Comparison of ENCODE assay signal across 8 mouse cellular contexts in genomic region chr6:120491862-120492498, GRCm38 (mm10). TPM values are rescaled to one million over a fixed set of nuclear protein-coding genes. Genes with fewer than 3 reads are reported as not detected.
DNase-seq lines count a peak whose midpoint lies in the region; ATAC-seq and TF ChIP-seq lines count a peak whose summit lies in the region.

No protein-coding gene starts in this region.

- H3K4me3 ChIP-seq in kidney, embryonic 15.5 days (replicated peaks) = peak overlapping the region; percentile 62
- peak overlapping the region; percentile 70 for H3K4me3 ChIP-seq in forebrain, embryonic 11.5 days (ENCODE audit: low read depth, low read length)
- H3K4me3 ChIP-seq in limb, embryonic 14.5 days (replicated peaks; ENCODE audit: low read length) = peak overlapping the region; percentile 67
- peak overlapping the region; percentile 74 for H3K4me3 ChIP-seq in midbrain, postnatal 0 days (ENCODE audit: low read depth, low read length)

- H3K27ac ChIP-seq in kidney, embryonic 15.5 days = no peak overlapping the region
- H3K27ac ChIP-seq in forebrain, embryonic 11.5 days (ENCODE audit: low read depth, low read length) = no peak overlapping the region
- no peak overlapping the region for H3K27ac ChIP-seq in limb, embryonic 14.5 days (replicated peaks; ENCODE audit: low read depth, low read length)
- H3K27ac ChIP-seq in midbrain, postnatal 0 days (ENCODE audit: low read depth, low read length) = no peak overlapping the region; the same call in 1 of the 2 replicates

- peaks cover 27% of the 10 kb centered on the region for H3K4me1 ChIP-seq in kidney, embryonic 15.5 days
- peaks cover 15% of the 10 kb centered on the region; the same call in 1 of the 2 replicates for H3K4me1 ChIP-seq in forebrain, embryonic 11.5 days (replicated peaks; ENCODE audit: control insufficient read depth, insufficient read depth, low read length)
- H3K4me1 ChIP-seq in limb, embryonic 14.5 days (ENCODE audit: control insufficient read depth, insufficient read depth, low read length) = peaks cover 14% of the 10 kb centered on the region; the same call in 1 of the 2 replicates
- H3K4me1 ChIP-seq in midbrain, postnatal 0 days (ENCODE audit: insufficient read depth, low read length) = peaks cover 16% of the 10 kb centered on the region

- TF ChIP-seq CTCF in midbrain, postnatal 0 days (IDR thresholded peaks at IDR 0.05) = no peak

- no peak for ATAC-seq in kidney, embryonic 15.5 days (replicated peaks; ENCODE audit: low FRiP score)
- ATAC-seq in forebrain, embryonic 11.5 days (replicated peaks; ENCODE audit: low FRiP score) = no peak
- no peak for ATAC-seq in limb, embryonic 14.5 days (ENCODE audit: low FRiP score, low read depth)
- no peak for ATAC-seq in midbrain, postnatal 0 days (ENCODE audit: low FRiP score)

- TF ChIP-seq POLR2A in limb, embryonic 14.5 days (IDR thresholded peaks at IDR 0.05; ENCODE audit: borderline replicate concordance, extremely low read depth, insufficient read depth, insufficient read length) = no peak

- peaks cover 45% of the 10 kb centered on the region for H3K27me3 ChIP-seq in kidney, embryonic 15.5 days
- H3K27me3 ChIP-seq in forebrain, embryonic 11.5 days (ENCODE audit: control insufficient read depth, insufficient read depth, low read length) = peaks cover 26% of the 10 kb centered on the region
- peaks cover 34% of the 10 kb centered on the region for H3K27me3 ChIP-seq in limb, embryonic 14.5 days (ENCODE audit: control insufficient read depth, insufficient read depth, low read length)
- H3K27me3 ChIP-seq in midbrain, postnatal 0 days (ENCODE audit: insufficient read depth, low read length) = no peaks in the 10 kb centered on the region

- no peak overlapping the region for H3K9ac ChIP-seq in kidney, embryonic 15.5 days
- H3K9ac ChIP-seq in forebrain, embryonic 11.5 days (ENCODE audit: low read length) = no peak overlapping the region
- H3K9ac ChIP-seq in limb, embryonic 14.5 days (ENCODE audit: low read depth, low read length, severe bottlenecking) = no peak overlapping the region
- H3K9ac ChIP-seq in midbrain, postnatal 0 days (replicated peaks; ENCODE audit: low read length, poor library complexity, severe bottlenecking) = peak overlapping the region; percentile 81

- no peaks in the 10 kb centered on the region for H3K36me3 ChIP-seq in kidney, embryonic 15.5 days
- H3K36me3 ChIP-seq in forebrain, embryonic 11.5 days (ENCODE audit: control insufficient read depth, insufficient read depth, low read length) = no peaks in the 10 kb centered on the region
- H3K36me3 ChIP-seq in limb, embryonic 14.5 days (ENCODE audit: control insufficient read depth, insufficient read depth, low read length) = no peaks in the 10 kb centered on the region
- H3K36me3 ChIP-seq in midbrain, postnatal 0 days (ENCODE audit: insufficient read depth, low read length) = no peaks in the 10 kb centered on the region

- DNase-seq in kidney, postnatal 36 days = no peak
- no peak for DNase-seq in forebrain, embryonic 11.5 days (ENCODE audit: low spot score)
- no peak for DNase-seq in limb, embryonic 14.5 days (ENCODE audit: low spot score)
- no peak for DNase-seq in midbrain, postnatal 0 days (ENCODE audit: low spot score)
- DNase-seq in right cerebral cortex, postnatal 25 days = no peak
- no peak for DNase-seq in layer of hippocampus, adult 9-11 months
- DNase-seq in adrenal gland, postnatal 10 days = no peak

- peak overlapping the region; percentile 97 for H3K4me2 ChIP-seq in kidney, embryonic 15.5 days
- H3K4me2 ChIP-seq in forebrain, embryonic 11.5 days (ENCODE audit: low read depth, low read length, severe bottlenecking) = peak overlapping the region; percentile 93
- peak overlapping the region; percentile 99 for H3K4me2 ChIP-seq in limb, embryonic 14.5 days (replicated peaks; ENCODE audit: low read depth, low read length, severe bottlenecking)
- H3K4me2 ChIP-seq in midbrain, postnatal 0 days (ENCODE audit: low read depth, low read length, poor library complexity, severe bottlenecking) = peak overlapping the region; percentile 69

- 10% methylated on average over 22 of the region's 22 CpGs for WGBS in kidney, embryonic 15.5 days
- WGBS in forebrain, embryonic 11.5 days = 12% methylated on average over 22 of the region's 22 CpGs
- 10% methylated on average over 20 of the region's 22 CpGs for WGBS in limb, embryonic 14.5 days
- WGBS in midbrain, postnatal 0 days = 9% methylated on average over 22 of the region's 22 CpGs

- no peaks in the 10 kb centered on the region for H3K9me3 ChIP-seq in kidney, embryonic 15.5 days (replicated peaks)
- no peaks in the 10 kb centered on the region for H3K9me3 ChIP-seq in forebrain, embryonic 11.5 days (ENCODE audit: control insufficient read depth, low read length)
- no peaks in the 10 kb centered on the region for H3K9me3 ChIP-seq in limb, embryonic 14.5 days (ENCODE audit: control insufficient read depth, low read length)
- H3K9me3 ChIP-seq in midbrain, postnatal 0 days (ENCODE audit: low read length) = no peaks in the 10 kb centered on the region

RNA-seq across cellular contexts. Expression of gene Tmem121b, which starts 1.6 kb away (rescaled TPM):
- 0.06 and 0.13 TPM in 2 replicates for polyA plus RNA-seq in kidney, embryonic 15.5 days (2015; fragmentation: Nextera tagmentation; extraction: Ambion mirVana)
- 1.1 and 1.4 TPM in 2 replicates for polyA plus RNA-seq in forebrain, embryonic 11.5 days (2014; fragmentation: Nextera tagmentation; extraction: Ambion mirVana)
- 0.52 and 0.78 TPM in 2 replicates for polyA plus RNA-seq in limb, embryonic 14.5 days (2012; rRNA removed)
- 0.21 and 0.23 TPM in 2 replicates for polyA plus RNA-seq in limb, embryonic 14.5 days (2014; fragmentation: Nextera tagmentation; extraction: Ambion mirVana)
- total RNA-seq in midbrain, postnatal 0 days (2014; rRNA removed) = 27.2 and 30.5 TPM in 2 replicates
- 2.5 and 2.7 TPM in 2 replicates for polyA plus RNA-seq in midbrain, postnatal 0 days (2015; fragmentation: Nextera tagmentation; extraction: Ambion mirVana)
- under 1 TPM; 0.12 to 0.15 TPM for total RNA-seq in adrenal gland, postnatal 10 days (2021)

RNA-seq across cellular contexts. Expression of gene Il17ra, which starts 28.9 kb away (rescaled TPM):
- 4.4 and 5.4 TPM in 2 replicates for polyA plus RNA-seq in kidney, embryonic 15.5 days (2015; fragmentation: Nextera tagmentation; extraction: Ambion mirVana)
- 2.6 and 3.6 TPM in 2 replicates for polyA plus RNA-seq in forebrain, embryonic 11.5 days (2014; fragmentation: Nextera tagmentation; extraction: Ambion mirVana)
- polyA plus RNA-seq in limb, embryonic 14.5 days (2012; rRNA removed) = 6.0 and 8.4 TPM in 2 replicates
- 3.1 and 3.7 TPM in 2 replicates for polyA plus RNA-seq in limb, embryonic 14.5 days (2014; fragmentation: Nextera tagmentation; extraction: Ambion mirVana)
- total RNA-seq in midbrain, postnatal 0 days (2014; rRNA removed) = 2.1 and 4.9 TPM in 2 replicates
- 2.0 and 2.3 TPM in 2 replicates for polyA plus RNA-seq in midbrain, postnatal 0 days (2015; fragmentation: Nextera tagmentation; extraction: Ambion mirVana)
- total RNA-seq in adrenal gland, postnatal 10 days (2021) = 10 to 100 TPM in 1 of 2 experiments, 1 to 10 TPM in 1; 9.6 to 11.3 TPM

RNA-seq across cellular contexts. Expression of gene Hdhd5, which starts 39.1 kb away (rescaled TPM):
- 19.4 and 19.8 TPM in 2 replicates for polyA plus RNA-seq in kidney, embryonic 15.5 days (2015; fragmentation: Nextera tagmentation; extraction: Ambion mirVana)
- 15.2 and 18.2 TPM in 2 replicates for polyA plus RNA-seq in forebrain, embryonic 11.5 days (2014; fragmentation: Nextera tagmentation; extraction: Ambion mirVana)
- 25.2 and 30.3 TPM in 2 replicates for polyA plus RNA-seq in limb, embryonic 14.5 days (2012; rRNA removed)
- polyA plus RNA-seq in limb, embryonic 14.5 days (2014; fragmentation: Nextera tagmentation; extraction: Ambion mirVana) = 10.6 and 12.5 TPM in 2 replicates
- 35.2 and 39.3 TPM in 2 replicates for total RNA-seq in midbrain, postnatal 0 days (2014; rRNA removed)
- 14.0 and 16.6 TPM in 2 replicates for polyA plus RNA-seq in midbrain, postnatal 0 days (2015; fragmentation: Nextera tagmentation; extraction: Ambion mirVana)
- 10 to 100 TPM; 24.9 to 34.0 TPM for total RNA-seq in adrenal gland, postnatal 10 days (2021)
